Mouse (Mus musculus) MEL (cell line): Measurements from ENCODE around the gene Npc2. TPM values are rescaled to one million over a fixed set of nuclear protein-coding genes. Genes with fewer than 3 reads are reported as not detected.

Source experiments
- DNase-seq: peaks from one replicate; pipeline ENCODE4 v3.0.0; 2011; ENCODE audit warnings: low read depth, low spot score
- H3K27ac ChIP-seq: 2 replicates; pipeline ENCODE4 v1.5.1; 2012; ENCODE audit warnings: low read depth, mild to moderate bottlenecking, control low read depth, low read length, moderate library complexity; ENCODE audit not compliant: control insufficient read depth
- H3K27me3 ChIP-seq, 2 experiments: fragments of 150-350 bp in 1 of 2; sonication (generic) in 1 of 2; 2 replicates each; pipeline ENCODE4 v1.6.1; 2012; ENCODE audit warnings: low read length in 2 of 2, mild to moderate bottlenecking in 2 of 2, improper control_type of control experiment in 1 of 2, moderate library complexity in 1 of 2; ENCODE audit not compliant: insufficient read depth in 2 of 2, control insufficient read depth in 1 of 2
- H3K36me3 ChIP-seq, 2 experiments: 2 replicates each; pipeline ENCODE4 v1.6.1; 2012 to 2014; ENCODE audit warnings: low read length in 2 of 2, improper control_type of control experiment in 1 of 2, inconsistent platforms in 1 of 2, mild to moderate bottlenecking in 1 of 2; ENCODE audit not compliant: insufficient read depth in 2 of 2, control insufficient read depth in 1 of 2
- H3K4me1 ChIP-seq, 2 experiments: fragments of 150-350 bp in 1 of 2; sonication (generic) in 1 of 2; 2 replicates each; pipeline ENCODE4 v1.6.1; 2012; ENCODE audit warnings: low read length in 2 of 2, improper control_type of control experiment in 1 of 2, mild to moderate bottlenecking in 1 of 2; ENCODE audit not compliant: insufficient read depth in 2 of 2, control insufficient read depth in 1 of 2
- H3K4me3 ChIP-seq, 2 experiments: fragments of 150-350 bp in 1 of 2; sonication (generic) in 1 of 2; 2 replicates each; pipeline ENCODE4 v1.5.1; 2012; ENCODE audit warnings: low read depth in 2 of 2, low read length in 2 of 2, mild to moderate bottlenecking in 2 of 2, moderate library complexity in 2 of 2, control low read depth in 1 of 2, improper control_type of control experiment in 1 of 2; ENCODE audit not compliant: control insufficient read depth in 1 of 2, insufficient read depth in 1 of 2
- H3K79me2 ChIP-seq: 2 replicates; pipeline ENCODE4 v1.6.1; 2012; ENCODE audit warnings: mild to moderate bottlenecking, low read length, moderate library complexity; ENCODE audit not compliant: control insufficient read depth, poor library complexity, insufficient read depth
- H3K9ac ChIP-seq: 2 replicates; pipeline ENCODE4 v1.6.1; 2012; ENCODE audit warnings: low read depth, mild to moderate bottlenecking, control low read depth, low read length, moderate library complexity; ENCODE audit not compliant: control insufficient read depth, poor library complexity, severe bottlenecking
- H3K9me3 ChIP-seq: fragments of 150-350 bp; sonication (generic); replicated peaks from 2 replicates; pipeline ENCODE4 v1.6.1; 2012; ENCODE audit warnings: mild to moderate bottlenecking, low read length, improper control_type of control experiment, moderate library complexity; ENCODE audit not compliant: insufficient read depth
- MAZ ChIP-seq: IDR thresholded peaks from 2 replicates; pipeline ENCODE4 v1.6.1; 2012; ENCODE audit warnings: low read depth, mild to moderate bottlenecking, inconsistent platforms, low read length, improper control_type of control experiment
- MEF2A ChIP-seq: IDR thresholded peaks from 2 replicates; pipeline ENCODE4 v1.6.1; 2014; ENCODE audit warnings: low read depth, mild to moderate bottlenecking, inconsistent platforms, low read length, improper control_type of control experiment; ENCODE audit not compliant: poor library complexity, insufficient replicate concordance, severe bottlenecking; ENCODE audit errors: extremely low read depth
- MYC ChIP-seq: IDR thresholded peaks from 2 replicates; pipeline ENCODE4 v1.6.1; 2011; ENCODE audit warnings: low read depth, mild to moderate bottlenecking, low read length, improper control_type of control experiment, moderate library complexity
- NRF1 ChIP-seq: IDR thresholded peaks from 2 replicates; pipeline ENCODE4 v1.6.1; 2014; ENCODE audit warnings: low read depth, mild to moderate bottlenecking, inconsistent platforms, low read length, improper control_type of control experiment, moderate library complexity; ENCODE audit not compliant: poor library complexity, insufficient read depth, severe bottlenecking
- POLR2AphosphoS5 ChIP-seq: IDR thresholded peaks from 2 replicates; pipeline ENCODE4 v1.6.1; 2012; ENCODE audit warnings: low read depth, borderline replicate concordance, mild to moderate bottlenecking, inconsistent platforms, low read length, moderate library complexity, mixed read lengths
- SIN3A ChIP-seq: IDR thresholded peaks from 2 replicates; pipeline ENCODE4 v1.6.1; 2012; ENCODE audit warnings: low read length, improper control_type of control experiment, inconsistent platforms
- USF1 ChIP-seq: IDR thresholded peaks from 2 replicates; pipeline ENCODE4 v1.6.1; 2014; ENCODE audit warnings: low read depth, mild to moderate bottlenecking, inconsistent platforms, low read length, improper control_type of control experiment, moderate library complexity
- polyA plus RNA-seq, 2 experiments: library from polyadenylated mRNA; stranded (reverse) in 1 of 2; unstranded in 1 of 2; fragments of >175 nt in 1 of 2; fragments of >200 nt in 1 of 2; gene quantifications; 2 replicates each; pipeline versions ENCODE4 v1.2.1 to v1.2.4; 2012; ENCODE audit warnings: low replicate concordance in 2 of 2, low read depth in 1 of 2; ENCODE audit not compliant: insufficient read length in 2 of 2, insufficient read depth in 1 of 2, missing spikeins in 1 of 2
- total RNA-seq: library from RNA; depleted of rRNA; stranded (reverse); fragments of 300-350 nt; gene quantifications from 2 replicates; pipeline ENCODE4 v1.2.3, GENCODE M21; 2012

Npc2 gene
- total and polyA plus RNA-seq, 3 experiments: 48.9 to 63.1 TPM; not detected in 1

- Histone ChIP-seq H3K9me3 (no peaks in the 10 kb centered on the region), H3K4me3 (peak overlapping the region; percentile 80 to 96), H3K36me3 (peaks cover 2 to 39% of the 10 kb centered on the region in 2 experiments; a peak in 3 of 4 replicates), H3K79me2 (peaks cover 17% of the 10 kb centered on the region), H3K27ac (peak overlapping the region; percentile 92), H3K9ac (peak overlapping the region; percentile 93), H3K4me1 (peaks cover 21 to 29% of the 10 kb centered on the region in 2 experiments), H3K27me3 (no peaks in the 10 kb centered on the region)
- DNase-seq: no peak
- no peak for TF ChIP-seq MEF2A
- 0 out of 2 replicates have a peak, but pooled peaks have one; percentile 6 for TF ChIP-seq SIN3A
Measured at GRCm38 (mm10) chr12:84771981-84772520, 901 bp downstream of the Npc2 start.

- Histone ChIP-seq H3K79me2 (peaks cover 20% of the 10 kb centered on the region), H3K36me3 (peaks cover under 1 to 27% of the 10 kb centered on the region in 2 experiments; a peak in 3 of 4 replicates), H3K27ac (no peak overlapping the region), H3K9ac (no peak overlapping the region), H3K9me3 (no peaks in the 10 kb centered on the region), H3K4me3 (no peak overlapping the region), H3K4me1 (peaks cover 15 to 19% of the 10 kb centered on the region in 2 experiments), H3K27me3 (no peaks in the 10 kb centered on the region)
- no peak for DNase-seq
- TF ChIP-seq POLR2AphosphoS5: no peak
- TF ChIP-seq MAZ: no peak
- TF ChIP-seq MYC: no peak
- peak; percentile 32; the same call in 1 of the 2 replicates for TF ChIP-seq USF1
- no peak for TF ChIP-seq NRF1
Measured at GRCm38 (mm10) chr12:84769624-84770023, 3.3 kb downstream of the Npc2 start.

- TF ChIP-seq SIN3A: 0 out of 2 replicates have a peak, but pooled peaks have one; percentile 16
- TF ChIP-seq MEF2A: no peak
- TF ChIP-seq, all 39 proteins: peak for 1
- DNase-seq: peak; percentile 59
- no peaks in the 10 kb centered on the region for H3K9me3 ChIP-seq
- H3K4me3 ChIP-seq: no peak overlapping the region
- H3K27me3 ChIP-seq: no peaks in the 10 kb centered on the region
- peaks cover 12 to 15% of the 10 kb centered on the region in 2 experiments for H3K4me1 ChIP-seq
- peaks cover 13% of the 10 kb centered on the region for H3K79me2 ChIP-seq
- H3K27ac ChIP-seq: no peak overlapping the region
- no peak overlapping the region for H3K9ac ChIP-seq
- peaks cover 2 to 21% of the 10 kb centered on the region in 2 experiments; a peak in 3 of 4 replicates for H3K36me3 ChIP-seq
Measured at GRCm38 (mm10) chr12:84767510-84767909, 5.4 kb downstream of the Npc2 start.
